In the genomic region with DNA sequence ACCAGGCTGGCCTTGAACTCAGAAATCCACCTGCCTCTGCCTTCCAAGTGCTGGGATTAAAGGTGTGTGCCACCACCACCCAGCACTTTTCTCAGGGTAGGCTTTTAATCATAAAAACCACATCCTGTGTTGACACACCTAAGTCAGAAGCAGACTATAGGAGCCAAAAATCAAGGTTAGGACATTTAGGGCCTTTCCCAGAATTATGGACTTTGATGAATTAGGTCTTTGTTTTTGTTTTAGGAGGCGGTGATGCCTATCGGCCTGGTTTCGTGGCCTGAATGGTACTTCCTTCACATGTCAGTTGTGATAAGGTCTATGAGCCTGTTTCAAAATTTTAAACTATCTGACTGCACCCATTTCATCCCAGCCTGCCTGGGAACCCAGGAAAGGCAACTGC, we compare ENCODE assay signal across 8 mouse cellular contexts. TPM values are rescaled to one million over a fixed set of nuclear protein-coding genes. Genes with fewer than 3 reads are reported as not detected.
DNase-seq lines count a peak whose midpoint lies in the region; ATAC-seq lines count a peak whose summit lies in the region.

No protein-coding gene starts in this region.

- WGBS in heart, embryonic 15.5 days, result 80% methylated on average over 3 of the region's 3 CpGs
- 96% methylated on average over 3 of the region's 3 CpGs for WGBS in forebrain, embryonic 14.5 days
- WGBS in macrophage (ENCODE audit: missing documents), result 54% methylated on average over 3 of the region's 3 CpGs

- peak overlapping the region; percentile 67; the same call in 1 of the 2 replicates for H3K9ac ChIP-seq in heart, embryonic 15.5 days
- no peak overlapping the region for H3K9ac ChIP-seq in forebrain, embryonic 14.5 days (ENCODE audit: low read length)

- no peaks in the 10 kb centered on the region for H3K9me3 ChIP-seq in heart, embryonic 15.5 days (replicated peaks)
- H3K9me3 ChIP-seq in forebrain, embryonic 14.5 days (replicated peaks; ENCODE audit: control insufficient read depth, low read length), result no peaks in the 10 kb centered on the region

- H3K4me1 ChIP-seq in heart, embryonic 15.5 days (replicated peaks), result peaks cover 23% of the 10 kb centered on the region
- no peaks in the 10 kb centered on the region; the same call in 1 of the 2 replicates for H3K4me1 ChIP-seq in forebrain, embryonic 14.5 days (ENCODE audit: control insufficient read depth, insufficient read depth, low read length)

- no peaks in the 10 kb centered on the region for H3K27me3 ChIP-seq in heart, embryonic 15.5 days
- H3K27me3 ChIP-seq in forebrain, embryonic 14.5 days (replicated peaks; ENCODE audit: control insufficient read depth, insufficient read depth, low read length), result no peaks in the 10 kb centered on the region

- ATAC-seq in heart, embryonic 15.5 days (replicated peaks; ENCODE audit: insufficient number of reproducible peaks, insufficient read depth, low FRiP score, low read depth), result no peak
- ATAC-seq in forebrain, embryonic 14.5 days, result no peak

- H3K36me3 ChIP-seq in heart, embryonic 15.5 days, result 0 out of 2 replicates have a peak, but pooled peaks cover 6% of the 10 kb centered on the region
- H3K36me3 ChIP-seq in forebrain, embryonic 14.5 days (ENCODE audit: control insufficient read depth, insufficient read depth, low read length), result peaks cover 9% of the 10 kb centered on the region; the same call in 1 of the 2 replicates
- peaks cover 5% of the 10 kb centered on the region for H3K36me3 ChIP-seq in macrophage (ENCODE audit: inconsistent target)

- no peak for DNase-seq in heart, adult 8-10 months (ENCODE audit: low spot score)
- DNase-seq in CD8-positive naive resting alpha-beta T cell, adult 2 months (ENCODE audit: low read depth in 2 of 2, low spot score in 2 of 2), result peak; percentile 21 to 27
- DNase-seq in forebrain, embryonic 14.5 days (ENCODE audit: low spot score), result no peak
- DNase-seq in ovary, postnatal 10 days (ENCODE audit: low spot score), result no peak
- DNase-seq in cerebellum, adult 11 months, result no peak
- no peak for DNase-seq in retina, embryonic 14.5 days (ENCODE audit: low spot score)

- peaks cover 41% of the 10 kb centered on the region; the same call in 1 of the 2 replicates for H3K79me2 ChIP-seq in macrophage (ENCODE audit: inconsistent target)

- peak overlapping the region; percentile 74 for H3K4me2 ChIP-seq in heart, embryonic 15.5 days
- peak overlapping the region; percentile 78 for H3K4me2 ChIP-seq in forebrain, embryonic 14.5 days (ENCODE audit: low read length)

- peak overlapping the region; percentile 69; the same call in 1 of the 2 replicates for H3K27ac ChIP-seq in heart, embryonic 15.5 days
- H3K27ac ChIP-seq in forebrain, embryonic 14.5 days (ENCODE audit: low read depth, low read length), result no peak overlapping the region
- H3K27ac ChIP-seq in macrophage, result peak overlapping the region; percentile 35

- peak overlapping the region; percentile 69 for H3K4me3 ChIP-seq in heart, embryonic 15.5 days
- H3K4me3 ChIP-seq in forebrain, embryonic 14.5 days (ENCODE audit: low read depth, low read length), result no peak overlapping the region
- H3K4me3 ChIP-seq in macrophage (ENCODE audit: inconsistent target), result no peak overlapping the region; the same call in 1 of the 2 replicates

RNA-seq across cellular contexts. Expression of gene Cnp, which starts 0.5 kb away (rescaled TPM):
- 17.4 and 27.6 TPM in 2 replicates for polyA plus RNA-seq in heart, embryonic 15.5 days (2015; fragmentation: Nextera tagmentation; extraction: Ambion mirVana)
- 1 to 10 TPM; 5.0 to 5.7 (median 5.4) TPM for total RNA-seq in heart, adult 8-10 months (2022)
- polyA plus RNA-seq in forebrain, embryonic 14.5 days (2014; fragmentation: Nextera tagmentation; extraction: Ambion mirVana), result 22.0 and 25.6 TPM in 2 replicates
- 10 to 100 TPM in 5 of 26 experiments, 1 to 10 TPM in 19, under 1 TPM in 2; 0.87 to 13.2 (median 4.0) TPM for total RNA-seq in macrophage (2018; cell fraction: chromatin; rRNA removed)
- total RNA-seq in macrophage (2018; cell fraction: cytosol; rRNA removed), result 100 to 1,000 TPM in 1 of 26 experiments, 10 to 100 TPM in 25; 28.5 to 108 (median 51.6) TPM
- total RNA-seq in macrophage (2018; cell fraction: nucleus; rRNA removed), result 10 to 100 TPM in 22 of 26 experiments, 1 to 10 TPM in 4; 6.2 to 65.2 (median 21.2) TPM
- polyA plus RNA-seq in macrophage (2018), result 26.5 to 58.0 TPM (median 47.3 TPM) in 3 replicates

RNA-seq across cellular contexts. Expression of gene Ttc25, which starts 28.8 kb away (rescaled TPM):
- polyA plus RNA-seq in heart, embryonic 15.5 days (2015; fragmentation: Nextera tagmentation; extraction: Ambion mirVana), result 0.66 TPM in 2 replicates
- total RNA-seq in heart, adult 8-10 months (2022), result under 1 TPM; 0.08 to 0.53 (median 0.21) TPM
- 1.7 and 2.5 TPM in 2 replicates for polyA plus RNA-seq in forebrain, embryonic 14.5 days (2014; fragmentation: Nextera tagmentation; extraction: Ambion mirVana)
- 1 to 10 TPM in 4 of 26 experiments, under 1 TPM in 17, not detected in 5; 0.16 to 1.4 (median 0.55) TPM for total RNA-seq in macrophage (2018; cell fraction: chromatin; rRNA removed)
- under 1 TPM in 25 of 26 experiments, not detected in 1; 0.03 to 0.20 (median 0.10) TPM for total RNA-seq in macrophage (2018; cell fraction: cytosol; rRNA removed)
- total RNA-seq in macrophage (2018; cell fraction: nucleus; rRNA removed), result 1 to 10 TPM in 6 of 26 experiments, under 1 TPM in 18, not detected in 2; 0.28 to 1.4 (median 0.68) TPM
- 0.11 to 0.12 TPM in 2 of 3 replicates, not detected in the other for polyA plus RNA-seq in macrophage (2018)

RNA-seq across cellular contexts. Expression of gene Nkiras2, which starts 44.9 kb away (rescaled TPM):
- polyA plus RNA-seq in heart, embryonic 15.5 days (2015; fragmentation: Nextera tagmentation; extraction: Ambion mirVana), result 59.8 and 70.3 TPM in 2 replicates
- total RNA-seq in heart, adult 8-10 months (2022), result 10 to 100 TPM; 49.3 to 59.3 (median 55.2) TPM
- polyA plus RNA-seq in forebrain, embryonic 14.5 days (2014; fragmentation: Nextera tagmentation; extraction: Ambion mirVana), result 111 and 122 TPM in 2 replicates
- total RNA-seq in macrophage (2018; cell fraction: chromatin; rRNA removed), result 10 to 100 TPM in 22 of 26 experiments, 1 to 10 TPM in 4; 4.4 to 64.4 (median 24.7) TPM
- 10 to 100 TPM; 33.0 to 70.9 (median 60.9) TPM for total RNA-seq in macrophage (2018; cell fraction: cytosol; rRNA removed)
- 10 to 100 TPM; 11.7 to 72.5 (median 38.1) TPM for total RNA-seq in macrophage (2018; cell fraction: nucleus; rRNA removed)
- 44.7 to 60.7 TPM (median 47.9 TPM) in 3 replicates for polyA plus RNA-seq in macrophage (2018)

RNA-seq across cellular contexts. Expression of gene Dnajc7, which starts 45.8 kb away (rescaled TPM):
- polyA plus RNA-seq in heart, embryonic 15.5 days (2015; fragmentation: Nextera tagmentation; extraction: Ambion mirVana), result 184 and 206 TPM in 2 replicates
- total RNA-seq in heart, adult 8-10 months (2022), result 100 to 1,000 TPM in 3 of 4 experiments, 10 to 100 TPM in 1; 89.7 to 121 (median 109) TPM
- polyA plus RNA-seq in forebrain, embryonic 14.5 days (2014; fragmentation: Nextera tagmentation; extraction: Ambion mirVana), result 77.3 and 82.5 TPM in 2 replicates
- total RNA-seq in macrophage (2018; cell fraction: chromatin; rRNA removed), result 100 to 1,000 TPM; 165 to 694 (median 511) TPM
- 100 to 1,000 TPM in 20 of 26 experiments, 10 to 100 TPM in 6; 82.7 to 154 (median 113) TPM for total RNA-seq in macrophage (2018; cell fraction: cytosol; rRNA removed)
- 100 to 1,000 TPM; 124 to 407 (median 282) TPM for total RNA-seq in macrophage (2018; cell fraction: nucleus; rRNA removed)
- polyA plus RNA-seq in macrophage (2018), result 134 to 172 TPM (median 137 TPM) in 3 replicates

RNA-seq across cellular contexts. Expression of gene Acly, which starts 46.4 kb away (rescaled TPM):
- 49.5 and 76.6 TPM in 2 replicates for polyA plus RNA-seq in heart, embryonic 15.5 days (2015; fragmentation: Nextera tagmentation; extraction: Ambion mirVana)
- total RNA-seq in heart, adult 8-10 months (2022), result 10 to 100 TPM; 20.0 to 39.1 (median 27.5) TPM
- 198 and 208 TPM in 2 replicates for polyA plus RNA-seq in forebrain, embryonic 14.5 days (2014; fragmentation: Nextera tagmentation; extraction: Ambion mirVana)
- 100 to 1,000 TPM in 17 of 26 experiments, 10 to 100 TPM in 9; 46.4 to 178 (median 118) TPM for total RNA-seq in macrophage (2018; cell fraction: chromatin; rRNA removed)
- 100 to 1,000 TPM in 7 of 26 experiments, 10 to 100 TPM in 19; 65.0 to 112 (median 90.5) TPM for total RNA-seq in macrophage (2018; cell fraction: cytosol; rRNA removed)
- total RNA-seq in macrophage (2018; cell fraction: nucleus; rRNA removed), result 100 to 1,000 TPM in 3 of 26 experiments, 10 to 100 TPM in 23; 46.9 to 156 (median 84.4) TPM
- 70.4 to 111 TPM (median 89.5 TPM) in 3 replicates for polyA plus RNA-seq in macrophage (2018)

Comparison
In these comparisons a context has a peak if more than half of its experiments do, and no peak if none do; other contexts are left out.
1. DNase-seq: peak in CD8-positive naive resting alpha-beta T cell, adult 2 months (2 of 2); none in heart, adult 8-10 months (single experiment), forebrain, embryonic 14.5 days (single experiment), ovary, postnatal 10 days (single experiment), cerebellum, adult 11 months (single experiment) and retina, embryonic 14.5 days (single experiment).